Mouse (Mus musculus): ENCODE results near the gene Arpc1a.

GRCm38 (mm10) chr5:145069707-145070106 lies 13.9 kb upstream of the Arpc1a start:
- peak; percentile 77 for TF ChIP-seq CTCF (IDR thresholded peaks at IDR 0.05; ENCODE audit: borderline replicate concordance, insufficient read depth, low read depth, low read length)
- no peak for TF ChIP-seq POLR2A (IDR thresholded peaks at IDR 0.05; ENCODE audit: borderline replicate concordance, insufficient read depth, low read length)

Data from cerebellum, adult 2 months (tissue).